Mouse (Mus musculus) forebrain, embryonic 16.5 days (tissue): ENCODE data around the gene Zfp185. TPM values are rescaled to one million over a fixed set of nuclear protein-coding genes. Genes with fewer than 3 reads are reported as not detected.
A peak's percentile ranks its signal among the peaks of the same experiment; 100 is the strongest.
"Not testable (repeated sequence)": the region's sequence is repeated elsewhere in the genome, so short reads cannot be mapped to it uniquely, and the experiment has no call there.

Source experiments
- ATAC-seq: fragments of 200-750 bp; cut with Nextera tagmentation; 2 replicates; pipeline ENCODE4 v1.8.0; 2017; ENCODE audit warnings: mild to moderate bottlenecking, moderate library complexity
- H3K27ac ChIP-seq: fragments of 300-500 bp; sonication (generic); 2 replicates; pipeline ENCODE4 v1.5.1; 2014; ENCODE audit warnings: low read length, control low read depth
- H3K27me3 ChIP-seq: fragments of 300-500 bp; sonication (generic); replicated peaks from 2 replicates; pipeline ENCODE4 v1.6.1; 2014; ENCODE audit warnings: low read length; ENCODE audit not compliant: control insufficient read depth, insufficient read depth
- H3K36me3 ChIP-seq: fragments of 300-500 bp; sonication (generic); 2 replicates; pipeline ENCODE4 v1.6.1; 2014; ENCODE audit not compliant: control insufficient read depth, insufficient read depth
- H3K4me1 ChIP-seq: fragments of 300-500 bp; sonication (generic); replicated peaks from 2 replicates; pipeline ENCODE4 v1.6.1; 2014; ENCODE audit warnings: low read length; ENCODE audit not compliant: control insufficient read depth, insufficient read depth
- H3K4me2 ChIP-seq: fragments of 300-500 bp; sonication (generic); 2 replicates; pipeline ENCODE4 v1.6.1; 2014; ENCODE audit warnings: mild to moderate bottlenecking, low read length, control low read depth
- H3K4me3 ChIP-seq: fragments of 300-500 bp; sonication (generic); replicated peaks from 2 replicates; pipeline ENCODE4 v1.5.1; 2014; ENCODE audit warnings: mild to moderate bottlenecking, low read length, control low read depth
- H3K9ac ChIP-seq: fragments of 300-500 bp; sonication (generic); replicated peaks from 2 replicates; pipeline ENCODE4 v1.6.1; 2014; ENCODE audit warnings: low read depth, low read length, control low read depth
- H3K9me3 ChIP-seq: fragments of 300-500 bp; sonication (generic); 2 replicates; pipeline ENCODE4 v1.6.1; 2016; ENCODE audit warnings: low read length; ENCODE audit not compliant: control insufficient read depth
- WGBS: fragments of 180-500 bp; shearing (Covaris S2); extraction: QIAGEN DNeasy Blood & Tissue Kit; methylation state at CpG from one replicate; pipeline ENCODE4 v1.1.7; 2014; 5-methylcytosine and 5-hydroxymethylcytosine counted together
- polyA plus RNA-seq: library from polyadenylated mRNA; unstranded; fragments of >200 nt; fragmentation: Nextera tagmentation; extraction: Ambion mirVana; gene quantifications from 2 replicates; pipeline ENCODE4 v1.2.1, GENCODE M21; 2015

Zfp185 gene
- polyA plus RNA-seq, 1 experiment from 2014 or later, result 0.96 TPM

GRCm38 (mm10) chrX:73038831-73039230 is 51.7 kb downstream of the Zfp185 start:
- Histone ChIP-seq H3K27me3 (no peaks in the 10 kb centered on the region), H3K36me3 (no peaks in the 10 kb centered on the region), H3K4me3 (no peak overlapping the region), H3K9me3 (no peaks in the 10 kb centered on the region), H3K4me2 (no peak overlapping the region), H3K4me1 (no peaks in the 10 kb centered on the region), H3K9ac (no peak overlapping the region), H3K27ac (no peak overlapping the region)
- no peak for ATAC-seq
- WGBS, result 87% methylated on average over 8 of the region's 8 CpGs

GRCm38 (mm10) chrX:73039666-73040065 is 52.5 kb downstream of the Zfp185 start:
- no peaks in the 10 kb centered on the region for H3K36me3 ChIP-seq
- no peak for ATAC-seq
- 92% methylated on average over 12 of the region's 12 CpGs for WGBS
- no peak overlapping the region for H3K4me3 ChIP-seq
- no peaks in the 10 kb centered on the region for H3K27me3 ChIP-seq
- H3K9me3 ChIP-seq, result no peaks in the 10 kb centered on the region
- no peak overlapping the region for H3K4me2 ChIP-seq
- H3K4me1 ChIP-seq, result no peaks in the 10 kb centered on the region
- no peak overlapping the region for H3K27ac ChIP-seq
- no peak overlapping the region for H3K9ac ChIP-seq

- H3K27ac ChIP-seq, result no peak overlapping the region
Observed at GRCm38 (mm10) chrX:73053860-73054563, 66.9 kb downstream of the Zfp185 start.

GRCm38 (mm10) chrX:73061528-73061927 is 74.4 kb downstream of the Zfp185 start:
- Histone ChIP-seq H3K4me3 (no peak overlapping the region), H3K9ac (no peak overlapping the region), H3K36me3 (no peaks in the 10 kb centered on the region), H3K27ac (no peak overlapping the region), H3K4me1 (no peaks in the 10 kb centered on the region; the same call in 1 of the 2 replicates), H3K4me2 (no peak overlapping the region), H3K9me3 (no peaks in the 10 kb centered on the region), H3K27me3 (no peaks in the 10 kb centered on the region)
- no peak for ATAC-seq
- 87% methylated on average over 1 of the region's 1 CpGs for WGBS

More at GRCm38 (mm10) chrX:73053860-73054563, 66.9 kb downstream of the Zfp185 start:
- Histone ChIP-seq H3K9ac (no peak overlapping the region), H3K4me1 (no peaks in the 10 kb centered on the region; the same call in 1 of the 2 replicates), H3K27me3 (no peaks in the 10 kb centered on the region), H3K4me3 (no peak overlapping the region; the same call in 1 of the 2 replicates), H3K4me2 (peak overlapping the region; percentile 34), H3K36me3 (no peaks in the 10 kb centered on the region), H3K9me3 (no peaks in the 10 kb centered on the region)
- peak; percentile 97 for ATAC-seq
- WGBS, result 10% methylated on average over 14 of the region's 14 CpGs

- H3K4me1 ChIP-seq, result no peaks in the 10 kb centered on the region; the same call in 1 of the 2 replicates
- no peak overlapping the region for H3K9ac ChIP-seq
- no peak for ATAC-seq
- no peak overlapping the region for H3K4me2 ChIP-seq
- WGBS, result 49% methylated on average over 5 of the region's 5 CpGs
- no peaks in the 10 kb centered on the region for H3K27me3 ChIP-seq
- no peaks in the 10 kb centered on the region for H3K36me3 ChIP-seq
- no peak overlapping the region for H3K4me3 ChIP-seq
- no peak overlapping the region for H3K27ac ChIP-seq
- H3K9me3 ChIP-seq, result no peaks in the 10 kb centered on the region
Observed at GRCm38 (mm10) chrX:73062323-73062722, 75.2 kb downstream of the Zfp185 start.

GRCm38 (mm10) chrX:73063512-73064414 is 76.6 kb downstream of the Zfp185 start:
- 28% methylated on average over 24 of the region's 24 CpGs for whole genome bisulfite sequencing
- Histone ChIP-seq H3K4me1 (no peaks in the 10 kb centered on the region; the same call in 1 of the 2 replicates), H3K9me3 (no peaks in the 10 kb centered on the region), H3K36me3 (no peaks in the 10 kb centered on the region), H3K4me2 (peak overlapping the region; percentile 55), H3K9ac (peak overlapping the region; percentile 51), H3K4me3 (peak overlapping the region; percentile 40), H3K27ac (no peak overlapping the region), H3K27me3 (no peaks in the 10 kb centered on the region)
- ATAC-seq, result peak; percentile 91

GRCm38 (mm10) chrX:73064415-73064793 is 77.3 kb downstream of the Zfp185 start, which contains the start of gene Pnma3:
Gene Pnma3, plus strand, starts transcription at chrX:73064787.
- Histone ChIP-seq H3K4me2 (peak within 1 kb of the TSS; percentile 55), H3K27ac (no peak within 1 kb of the TSS), H3K36me3 (no peaks in the 10 kb centered on the region)

GRCm38 (mm10) chrX:73066765-73067312 is 79.7 kb downstream of the Zfp185 start:
- 40% methylated on average over 1 of the region's 5 CpGs for WGBS

More at GRCm38 (mm10) chrX:73064415-73064793, 77.3 kb downstream of the Zfp185 start, which contains the start of gene Pnma3:
- Histone ChIP-seq H3K27me3 (no peaks in the 10 kb centered on the region), H3K9ac (peak within 1 kb of the TSS; percentile 51), H3K4me1 (no peaks in the 10 kb centered on the region; the same call in 1 of the 2 replicates), H3K4me3 (peak within 1 kb of the TSS; percentile 40), H3K9me3 (no peaks in the 10 kb centered on the region)
- 39% methylated on average over 7 of the region's 7 CpGs for WGBS
- no peak; the same call in none of the 2 replicates for ATAC-seq

More at GRCm38 (mm10) chrX:73066765-73067312, 79.7 kb downstream of the Zfp185 start:
- not testable (repeated sequence) for H3K27me3 ChIP-seq, ATAC-seq, H3K4me2 ChIP-seq, H3K4me3 ChIP-seq, H3K4me1 ChIP-seq, H3K9ac ChIP-seq, H3K9me3 ChIP-seq, H3K36me3 ChIP-seq, H3K27ac ChIP-seq
